Comparison of ENCODE assay signal across 8 mouse cellular contexts in the genomic region with DNA sequence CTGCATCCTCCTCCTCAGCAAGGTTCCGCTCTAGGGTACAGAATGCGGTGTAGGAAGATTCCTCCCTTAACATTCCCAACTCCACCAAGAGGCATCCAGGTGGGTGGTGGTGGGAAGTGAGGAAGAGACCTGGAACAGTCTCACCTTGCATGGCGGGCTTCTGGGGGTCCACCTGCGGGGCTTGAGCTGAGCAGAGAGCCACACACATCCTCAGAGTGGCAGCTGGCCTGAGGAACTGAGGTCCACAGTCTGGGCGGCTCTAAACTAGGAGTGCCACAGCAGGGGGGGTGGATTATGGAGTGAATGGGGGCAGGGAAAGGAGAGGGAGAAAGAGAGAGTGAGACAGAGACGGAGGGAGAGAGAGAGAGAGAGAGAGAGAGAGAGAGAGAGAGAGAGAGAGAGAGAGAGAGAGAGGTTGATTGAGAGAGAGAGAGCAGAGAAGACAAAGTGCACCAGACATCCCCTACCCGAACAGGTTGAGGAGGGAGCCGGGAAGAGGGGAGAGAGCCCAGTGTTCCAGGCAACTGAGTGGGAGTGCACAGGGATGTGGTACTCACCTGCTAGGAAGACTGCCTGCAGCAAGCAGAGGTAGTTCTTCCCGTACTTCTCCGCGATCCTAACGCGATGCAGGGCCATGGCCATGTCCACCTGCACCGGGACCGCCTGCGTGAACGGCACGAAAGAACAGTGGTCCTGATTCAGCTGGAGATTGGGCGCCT. TPM values are rescaled to one million over a fixed set of nuclear protein-coding genes. Genes with fewer than 3 reads are reported as not detected.
A peak's percentile ranks its signal among the peaks of the same experiment; 100 is the strongest.
DNase-seq lines count a peak whose midpoint lies in the region; ATAC-seq and TF ChIP-seq lines count a peak whose summit lies in the region.

No protein-coding gene starts in this region.

- H3K36me3 ChIP-seq in heart, embryonic 16.5 days (ENCODE audit: control insufficient read depth, insufficient read depth), result no peaks in the 10 kb centered on the region
- H3K36me3 ChIP-seq in forebrain, postnatal 0 days (ENCODE audit: insufficient read depth), result no peaks in the 10 kb centered on the region
- no peaks in the 10 kb centered on the region for H3K36me3 ChIP-seq in thymus, adult 2 months (ENCODE audit: control insufficient read depth, insufficient read depth, low read length)

- DNase-seq in heart, postnatal 36 days, result no peak
- peak; percentile 1 for DNase-seq in brain, adult 2 months (ENCODE audit: low read depth, low spot score)
- peak; percentile 9 for DNase-seq in forebrain, postnatal 0 days
- DNase-seq in spleen, adult 18-20 months, result no peak
- no peak for DNase-seq in thymus, adult 2 months
- DNase-seq in urinary bladder, postnatal 25 days (ENCODE audit: low spot score), result no peak

- 0 out of 2 replicates have a peak overlapping the region, but pooled peaks have one; percentile 11 for H3K9ac ChIP-seq in heart, embryonic 16.5 days (ENCODE audit: low read length)
- H3K9ac ChIP-seq in forebrain, postnatal 0 days, result peak overlapping the region; percentile 33; the same call in 1 of the 2 replicates

- no peaks in the 10 kb centered on the region for H3K9me3 ChIP-seq in heart, embryonic 16.5 days (replicated peaks; ENCODE audit: control insufficient read depth, low read length)
- H3K9me3 ChIP-seq in forebrain, postnatal 0 days (ENCODE audit: low read length), result no peaks in the 10 kb centered on the region

- TF ChIP-seq CTCF in forebrain, postnatal 0 days (IDR thresholded peaks at IDR 0.05; ENCODE audit: low read depth), result no peak
- TF ChIP-seq CTCF in thymus, adult 2 months (IDR thresholded peaks at IDR 0.05; ENCODE audit: borderline replicate concordance, control insufficient read depth, extremely low read depth, insufficient read depth, low read length, poor library complexity), result no peak

- 8% methylated on average over 18 of the region's 19 CpGs for WGBS in heart, embryonic 16.5 days
- 21% methylated on average over 19 of the region's 19 CpGs for WGBS in forebrain, postnatal 0 days
- 5% methylated on average over 19 of the region's 19 CpGs for WGBS in thymus, adult 2 months

- H3K4me2 ChIP-seq in heart, embryonic 16.5 days (ENCODE audit: low read depth, low read length), result peak overlapping the region; percentile 81
- peak overlapping the region; percentile 83 for H3K4me2 ChIP-seq in forebrain, postnatal 0 days (ENCODE audit: low read depth)

- H3K27ac ChIP-seq in heart, embryonic 16.5 days (ENCODE audit: low read length), result no peak overlapping the region
- no peak overlapping the region for H3K27ac ChIP-seq in forebrain, postnatal 0 days (ENCODE audit: low read depth, low read length)
- H3K27ac ChIP-seq in thymus, adult 2 months (ENCODE audit: control insufficient read depth, insufficient read depth, low read length), result no peak overlapping the region

- no peaks in the 10 kb centered on the region for H3K4me1 ChIP-seq in heart, embryonic 16.5 days (ENCODE audit: control insufficient read depth, insufficient read depth, low read length)
- H3K4me1 ChIP-seq in forebrain, postnatal 0 days (ENCODE audit: insufficient read depth), result no peaks in the 10 kb centered on the region
- H3K4me1 ChIP-seq in thymus, adult 2 months (replicated peaks; ENCODE audit: control insufficient read depth, insufficient read depth, low read length), result no peaks in the 10 kb centered on the region

- no peak for TF ChIP-seq POLR2A in thymus, adult 2 months (IDR thresholded peaks at IDR 0.05; ENCODE audit: control insufficient read depth, extremely low read depth, insufficient read depth, low read length, poor library complexity)

- no peak for ATAC-seq in heart, embryonic 16.5 days (replicated peaks; ENCODE audit: extremely low read depth, insufficient read depth, low FRiP score)
- ATAC-seq in forebrain, postnatal 0 days, result peak; percentile 23
- ATAC-seq in megakaryocyte progenitor cell, adult 5-6 weeks (replicated peaks; ENCODE audit: poor library complexity), result peak; percentile 23

- intact Hi-C loops in heart, postnatal 36 days (cut with DNase I), result no loop called here

- peak overlapping the region; percentile 48 for H3K4me3 ChIP-seq in heart, embryonic 16.5 days (ENCODE audit: low read length)
- peak overlapping the region; percentile 36 for H3K4me3 ChIP-seq in forebrain, postnatal 0 days (ENCODE audit: low read depth, low read length)
- H3K4me3 ChIP-seq in thymus, adult 2 months (ENCODE audit: control insufficient read depth, insufficient read depth, low read length), result no peak overlapping the region

- H3K27me3 ChIP-seq in heart, embryonic 16.5 days (ENCODE audit: control insufficient read depth, insufficient read depth, low read length), result peaks cover 3% of the 10 kb centered on the region; the same call in 1 of the 2 replicates
- no peaks in the 10 kb centered on the region for H3K27me3 ChIP-seq in forebrain, postnatal 0 days (ENCODE audit: insufficient read depth, low read length)
- H3K27me3 ChIP-seq in thymus, adult 2 months (ENCODE audit: control insufficient read depth, insufficient read depth, low read length), result no peaks in the 10 kb centered on the region

RNA-seq across cellular contexts. Expression of gene Mcf2, which starts 0.7 kb away (rescaled TPM):
- 0.09 TPM in 2 replicates for polyA plus RNA-seq in heart, embryonic 16.5 days (2015; fragmentation: Nextera tagmentation; extraction: Ambion mirVana)
- total RNA-seq in heart, postnatal 36 days (2021), result under 1 TPM in 1 of 2 experiments, not detected in 1; 0.05 TPM
- 3.2 and 4.5 TPM in 2 replicates for total RNA-seq in forebrain, postnatal 0 days (2014; rRNA removed)
- polyA plus RNA-seq in forebrain, postnatal 0 days (2015; fragmentation: Nextera tagmentation; extraction: Ambion mirVana), result 2.1 and 2.9 TPM in 2 replicates
- 0.07 and 0.10 TPM in 2 replicates for total RNA-seq in megakaryocyte progenitor cell, adult 5-6 weeks (2015)
- total RNA-seq in megakaryocyte progenitor cell, adult 5-6 weeks (2017), result 0.33 and 0.44 TPM in 2 replicates
- not detected in 2 replicates for polyA plus RNA-seq in thymus, adult 2 months (2012; rRNA removed)

Comparison
In these comparisons a context has a peak if more than half of its experiments do, and no peak if none do; other contexts are left out.
1. DNase-seq: peak in brain, adult 2 months (single experiment) and forebrain, postnatal 0 days (single experiment); none in heart, postnatal 36 days (0 of 2), spleen, adult 18-20 months (0 of 2), thymus, adult 2 months (single experiment) and urinary bladder, postnatal 25 days (single experiment).